Mouse (Mus musculus) CH12.LX (cell line): Measurements from ENCODE around the gene Ap1g2. TPM values are rescaled to one million over a fixed set of nuclear protein-coding genes. Genes with fewer than 3 reads are reported as not detected.

Source experiments
- DNase-seq: peaks from one replicate; pipeline ENCODE4 v3.0.0-alpha.2; 2013; ENCODE audit errors: extremely low read depth
- H3K27ac ChIP-seq: 2 replicates; pipeline ENCODE4 v1.5.1; 2012; ENCODE audit warnings: low read depth, mild to moderate bottlenecking, control low read depth, moderate library complexity; ENCODE audit not compliant: insufficient read depth
- H3K27me3 ChIP-seq: replicated peaks from 2 replicates; pipeline ENCODE3; 2012; ENCODE audit warnings: inconsistent platforms
- H3K36me3 ChIP-seq, 2 experiments: replicated peaks in 1 of 2; 2 replicates each; pipeline versions ENCODE3 to v1.6.1; 2012; ENCODE audit warnings: inconsistent platforms in 1 of 2, low read length in 1 of 2, mild to moderate bottlenecking in 1 of 2, mixed read lengths in 1 of 2, moderate library complexity in 1 of 2; ENCODE audit not compliant: control insufficient read depth in 1 of 2, insufficient read depth in 1 of 2
- H3K4me1 ChIP-seq, 2 experiments: 2 replicates each; pipeline ENCODE4 v1.6.1; 2012; ENCODE audit warnings: inconsistent platforms in 1 of 2, moderate library complexity in 1 of 2; ENCODE audit not compliant: insufficient read depth in 2 of 2, control insufficient read depth in 1 of 2
- H3K4me2 ChIP-seq: 2 replicates; pipeline ENCODE4 v1.6.1; 2012; ENCODE audit warnings: low read depth, mild to moderate bottlenecking, control low read depth; ENCODE audit not compliant: poor library complexity, insufficient read depth, severe bottlenecking
- H3K4me3 ChIP-seq, 3 experiments: fragments of 150-350 bp in 1 of 3; sonication (generic) in 1 of 3; replicated peaks in 1 of 3; 2 replicates each; pipeline versions ENCODE3 to v1.5.1; 2011 to 2012; ENCODE audit warnings: low read depth in 2 of 3, low read length in 2 of 3, mild to moderate bottlenecking in 2 of 3, moderate library complexity in 2 of 3, control low read depth in 1 of 3, improper control_type of control experiment in 1 of 3, inconsistent platforms in 1 of 3, mixed read lengths in 1 of 3; ENCODE audit not compliant: poor library complexity in 1 of 3
- H3K79me2 ChIP-seq: replicated peaks from 2 replicates; pipeline ENCODE4 v1.6.1; 2012; ENCODE audit warnings: mild to moderate bottlenecking, moderate library complexity; ENCODE audit not compliant: control insufficient read depth, poor library complexity, insufficient read depth, severe bottlenecking; ENCODE audit errors: extremely low read depth
- H3K9ac ChIP-seq: 2 replicates; pipeline ENCODE4 v1.6.1; 2012; ENCODE audit warnings: low read depth, mild to moderate bottlenecking, control low read depth, moderate library complexity; ENCODE audit not compliant: insufficient read depth
- H3K9me3 ChIP-seq: replicated peaks from 2 replicates; pipeline ENCODE3; 2012; ENCODE audit warnings: low read length, inconsistent platforms, mixed read lengths
- BHLHE40 ChIP-seq: IDR thresholded peaks from 2 replicates; pipeline ENCODE4 v1.6.1; 2011; ENCODE audit warnings: mild to moderate bottlenecking, low read depth, low read length, improper control_type of control experiment
- CHD1 ChIP-seq: IDR thresholded peaks from 2 replicates; pipeline ENCODE4 v1.6.1; 2012; ENCODE audit warnings: low read depth, low read length, improper control_type of control experiment, inconsistent platforms
- CHD2 ChIP-seq: IDR thresholded peaks from 2 replicates; pipeline ENCODE4 v1.6.1; 2011; ENCODE audit warnings: low read length, improper control_type of control experiment
- E2F4 ChIP-seq: IDR thresholded peaks from 2 replicates; pipeline ENCODE4 v1.6.1; 2011; ENCODE audit warnings: low read depth, low read length, improper control_type of control experiment; ENCODE audit not compliant: insufficient replicate concordance
- GABPA ChIP-seq: IDR thresholded peaks from 2 replicates; pipeline ENCODE4 v1.6.1; 2012; ENCODE audit warnings: low read depth, low read length, improper control_type of control experiment, inconsistent platforms; ENCODE audit not compliant: insufficient replicate concordance
- IRF4 ChIP-seq: IDR thresholded peaks from 2 replicates; pipeline ENCODE4 v1.6.1; 2014; ENCODE audit warnings: low read depth, mild to moderate bottlenecking, inconsistent platforms, low read length, improper control_type of control experiment
- JUND ChIP-seq: conservative IDR thresholded peaks from 2 replicates; pipeline ENCODE4 v1.6.1; 2011; ENCODE audit warnings: low read depth, low read length, improper control_type of control experiment
- MEF2A ChIP-seq: IDR thresholded peaks from 2 replicates; pipeline ENCODE4 v1.6.1; 2014; ENCODE audit warnings: low read depth, mild to moderate bottlenecking, inconsistent platforms, low read length, improper control_type of control experiment, borderline replicate concordance
- MYC ChIP-seq: IDR thresholded peaks from 2 replicates; pipeline ENCODE4 v1.6.1; 2011; ENCODE audit warnings: low read depth, mild to moderate bottlenecking, improper control_type of control experiment, low read length
- NELFE ChIP-seq: IDR thresholded peaks from 2 replicates; pipeline ENCODE4 v1.6.1; 2011; ENCODE audit warnings: low read depth, low read length, improper control_type of control experiment
- PAX5 ChIP-seq: IDR thresholded peaks from 2 replicates; pipeline ENCODE4 v1.6.1; 2012; ENCODE audit warnings: low read length, inconsistent platforms, mixed read lengths
- POLR2AphosphoS2 ChIP-seq: IDR thresholded peaks from 2 replicates; pipeline ENCODE4 v1.6.1; 2011; ENCODE audit warnings: low read depth, low read length, improper control_type of control experiment
- RAD21 ChIP-seq: IDR thresholded peaks from 2 replicates; pipeline ENCODE4 v1.6.1; 2011; ENCODE audit warnings: low read depth, mild to moderate bottlenecking, low read length, improper control_type of control experiment, moderate library complexity
- SIN3A ChIP-seq: IDR thresholded peaks from 2 replicates; pipeline ENCODE4 v1.6.1; 2012; ENCODE audit warnings: low read length, improper control_type of control experiment, inconsistent platforms
- SMC3 ChIP-seq: IDR thresholded peaks from 2 replicates; pipeline ENCODE4 v1.6.1; 2011; ENCODE audit warnings: low read depth, low read length, improper control_type of control experiment
- TBP ChIP-seq: conservative IDR thresholded peaks from 2 replicates; pipeline ENCODE4 v1.6.1; 2011; ENCODE audit warnings: low read depth, low read length, improper control_type of control experiment
- USF2 ChIP-seq: conservative IDR thresholded peaks from 2 replicates; pipeline ENCODE4 v1.6.1; 2011; ENCODE audit warnings: low read depth, low read length, improper control_type of control experiment
- ZC3H11A ChIP-seq: IDR thresholded peaks from 2 replicates; pipeline ENCODE4 v1.6.1; 2012; ENCODE audit warnings: low read depth, mild to moderate bottlenecking, inconsistent platforms, low read length, improper control_type of control experiment
- ZKSCAN1 ChIP-seq: IDR thresholded peaks from 2 replicates; pipeline ENCODE4 v1.6.1; 2012; ENCODE audit warnings: low read depth, inconsistent platforms, low read length, improper control_type of control experiment, borderline replicate concordance
- ZMIZ1 ChIP-seq: IDR thresholded peaks from 2 replicates; pipeline ENCODE4 v1.6.1; 2012; ENCODE audit warnings: low read depth, mild to moderate bottlenecking, inconsistent platforms, low read length, improper control_type of control experiment
- dilution Hi-C: fragments of 300-500 bp; cut with MboI; formaldehyde crosslinking; loops from 2 replicates; pipeline ENCODE4 v1.14.3; 2020; ENCODE audit warnings: low sequenced_read_pairs; ENCODE audit not compliant: extremely low pct_unique_long_range_greater_than_20kb, extremely low pct_ligation_motif_present
- in situ Hi-C: fragments of 300-500 bp; cut with MboI; formaldehyde crosslinking; loops from 3 replicates; pipeline ENCODE4 v1.14.3; 2019; ENCODE audit warnings: low sequenced_read_pairs, low pct_ligation_motif_present, low pct_unique_long_range_greater_than_20kb, mixed read lengths
- polyA plus RNA-seq: library from polyadenylated mRNA; unstranded; fragments of >175 nt; gene quantifications from 2 replicates; pipeline ENCODE4 v1.2.1, GENCODE M21; 2012; ENCODE audit warnings: low read depth; ENCODE audit not compliant: insufficient read length
- total RNA-seq, 2 experiments: library from RNA; depleted of rRNA; stranded (reverse); fragments of 300-350 nt in 1 of 2; fragments of >200 nt in 1 of 2; gene quantifications; 2 replicates each; pipeline ENCODE4 v1.2.3; 2012 to 2014

The Ap1g2 gene
- total and polyA plus RNA-seq, 3 experiments: 18.3 to 64.8 (median 28.5) TPM

- in situ Hi-C loops (no loop called here), dilution Hi-C loops (no loop called here)
- TF ChIP-seq RAD21 (no peak), SIN3A (no peak), ZKSCAN1 (no peak), MYC (no peak), USF2 (no peak), SMC3 (no peak), ZC3H11A (no peak), JUND (no peak), TBP (no peak), PAX5 (no peak), CHD1 (no peak), CHD2 (no peak), IRF4 (no peak), E2F4 (no peak), NELFE (no peak), MEF2A (no peak), BHLHE40 (no peak), GABPA (no peak), ZMIZ1 (no peak)
- Histone ChIP-seq H3K36me3 (no peaks in the 10 kb centered on the region), H3K4me2 (no peak overlapping the region), H3K4me1 (peaks cover 0 to 4% of the 10 kb centered on the region in 2 experiments; a peak in 1 of 4 replicates), H3K79me2 (no peaks in the 10 kb centered on the region), H3K4me3 (no peak overlapping the region), H3K9ac (no peak overlapping the region), H3K9me3 (no peaks in the 10 kb centered on the region), H3K27me3 (peaks cover 36% of the 10 kb centered on the region), H3K27ac (no peak overlapping the region)
- no peak for DNase-seq
Observed at GRCm38 (mm10) chr14:55053050-55053449, 53.3 kb downstream of the Ap1g2 start.

GRCm38 (mm10) chr14:55052496-55052895 is 53.9 kb downstream of the Ap1g2 start:
- Histone ChIP-seq H3K9ac (no peak overlapping the region), H3K4me3 (no peak overlapping the region)
- in situ Hi-C loops: no loop called here

More at GRCm38 (mm10) chr14:55052496-55052895, 53.9 kb downstream of the Ap1g2 start:
- no peak for DNase-seq
- Histone ChIP-seq H3K4me2 (no peak overlapping the region), H3K9me3 (no peaks in the 10 kb centered on the region), H3K4me1 (peaks cover 0 to 4% of the 10 kb centered on the region in 2 experiments; a peak in 1 of 4 replicates), H3K79me2 (no peaks in the 10 kb centered on the region), H3K27ac (no peak overlapping the region), H3K36me3 (no peaks in the 10 kb centered on the region), H3K27me3 (peaks cover 34% of the 10 kb centered on the region)
- no peak for TF ChIP-seq POLR2AphosphoS2
- no peak for TF ChIP-seq SIN3A
- no peak for TF ChIP-seq USF2
- dilution Hi-C loops: no loop called here

Other genes starting within 250 kb of the Ap1g2 start
- 2.3 and 3.7 TPM in 2 replicates for gene Homez, start 235.6 kb downstream of the Ap1g2 start, total RNA-seq (2012; rRNA removed)
- gene Homez, start 235.6 kb downstream of the Ap1g2 start, total RNA-seq (2014; rRNA removed): 3.5 TPM in 2 replicates
- 2.3 and 7.2 TPM in 2 replicates for gene Homez, start 235.6 kb downstream of the Ap1g2 start, polyA plus RNA-seq
- 1.3 and 1.6 TPM in 2 replicates for gene Ppp1r3e, start 229.0 kb downstream of the Ap1g2 start, total RNA-seq (2012; rRNA removed)
- gene Ppp1r3e, start 229.0 kb downstream of the Ap1g2 start, total RNA-seq (2014; rRNA removed): 0.51 and 0.55 TPM in 2 replicates
- gene Ppp1r3e, start 229.0 kb downstream of the Ap1g2 start, polyA plus RNA-seq: 1.2 and 1.4 TPM in 2 replicates
- 4.8 and 6.2 TPM in 2 replicates for gene Bcl2l2, start 223.2 kb downstream of the Ap1g2 start, total RNA-seq (2012; rRNA removed)
- gene Bcl2l2, start 223.2 kb downstream of the Ap1g2 start, total RNA-seq (2014; rRNA removed): 0.32 and 0.50 TPM in 2 replicates
- 0.46 and 0.76 TPM in 2 replicates for gene Bcl2l2, start 223.2 kb downstream of the Ap1g2 start, polyA plus RNA-seq
- 0.13 TPM in 1 of 2 replicates, not detected in the other for gene Gm20521, start 223.2 kb downstream of the Ap1g2 start, total RNA-seq (2012; rRNA removed)
- not detected in 2 replicates for gene Gm20521, start 223.2 kb downstream of the Ap1g2 start, total RNA-seq (2014; rRNA removed)
- gene Gm20521, start 223.2 kb downstream of the Ap1g2 start, polyA plus RNA-seq: not detected in 2 replicates
- gene Pabpn1, start 214.1 kb downstream of the Ap1g2 start, total RNA-seq (2012; rRNA removed): 56.8 and 73.7 TPM in 2 replicates
- gene Pabpn1, start 214.1 kb downstream of the Ap1g2 start, total RNA-seq (2014; rRNA removed): 85.5 and 88.0 TPM in 2 replicates
- gene Pabpn1, start 214.1 kb downstream of the Ap1g2 start, polyA plus RNA-seq: 275 and 302 TPM in 2 replicates
- gene Slc22a17, start 193.5 kb downstream of the Ap1g2 start, total RNA-seq (2012; rRNA removed): 0.71 and 1.1 TPM in 2 replicates
- 0.04 and 0.16 TPM in 2 replicates for gene Slc22a17, start 193.5 kb downstream of the Ap1g2 start, total RNA-seq (2014; rRNA removed)
- gene Slc22a17, start 193.5 kb downstream of the Ap1g2 start, polyA plus RNA-seq: 0.15 and 0.34 TPM in 2 replicates
- gene Efs, start 180.5 kb downstream of the Ap1g2 start, total RNA-seq (2012; rRNA removed): not detected in 2 replicates
- not detected in 2 replicates for gene Efs, start 180.5 kb downstream of the Ap1g2 start, total RNA-seq (2014; rRNA removed)
- gene Efs, start 180.5 kb downstream of the Ap1g2 start, polyA plus RNA-seq: not detected in 2 replicates
- not detected in 2 replicates for gene Il25, start 173.9 kb downstream of the Ap1g2 start, total RNA-seq (2012; rRNA removed)
- not detected in 2 replicates for gene Il25, start 173.9 kb downstream of the Ap1g2 start, total RNA-seq (2014; rRNA removed)
- not detected in 2 replicates for gene Il25, start 173.9 kb downstream of the Ap1g2 start, polyA plus RNA-seq
- gene Cmtm5, start 170.3 kb downstream of the Ap1g2 start, total RNA-seq (2012; rRNA removed): not detected in 2 replicates
- gene Cmtm5, start 170.3 kb downstream of the Ap1g2 start, total RNA-seq (2014; rRNA removed): not detected in 2 replicates
- not detected in 2 replicates for gene Cmtm5, start 170.3 kb downstream of the Ap1g2 start, polyA plus RNA-seq
- gene Myh6, start 139.7 kb downstream of the Ap1g2 start, total RNA-seq (2012; rRNA removed): 0.21 and 0.98 TPM in 2 replicates
- gene Myh6, start 139.7 kb downstream of the Ap1g2 start, total RNA-seq (2014; rRNA removed): 0.04 and 0.16 TPM in 2 replicates
- 1.3 and 1.5 TPM in 2 replicates for gene Myh6, start 139.7 kb downstream of the Ap1g2 start, polyA plus RNA-seq
- not detected in 2 replicates for gene Gm17428, start 129.7 kb downstream of the Ap1g2 start, total RNA-seq (2012; rRNA removed)
- not detected in 2 replicates for gene Gm17428, start 129.7 kb downstream of the Ap1g2 start, total RNA-seq (2014; rRNA removed)
- not detected in 2 replicates for gene Gm17428, start 129.7 kb downstream of the Ap1g2 start, polyA plus RNA-seq
- 0.08 TPM in 2 replicates for gene Myh7, start 112.0 kb downstream of the Ap1g2 start, total RNA-seq (2012; rRNA removed)
- not detected in 2 replicates for gene Myh7, start 112.0 kb downstream of the Ap1g2 start, total RNA-seq (2014; rRNA removed)
- 0.57 TPM in 1 of 2 replicates, not detected in the other for gene Myh7, start 112.0 kb downstream of the Ap1g2 start, polyA plus RNA-seq
- 77.9 and 90.7 TPM in 2 replicates for gene Ngdn, start 91.1 kb downstream of the Ap1g2 start, total RNA-seq (2012; rRNA removed)
- gene Ngdn, start 91.1 kb downstream of the Ap1g2 start, total RNA-seq (2014; rRNA removed): 111 and 128 TPM in 2 replicates
- gene Ngdn, start 91.1 kb downstream of the Ap1g2 start, polyA plus RNA-seq: 75.4 and 79.0 TPM in 2 replicates
- gene Zfhx2, start 14.3 kb downstream of the Ap1g2 start, total RNA-seq (2012; rRNA removed): 0.34 and 0.59 TPM in 2 replicates
- gene Zfhx2, start 14.3 kb downstream of the Ap1g2 start, total RNA-seq (2014; rRNA removed): 0.03 and 0.07 TPM in 2 replicates
- 0.29 and 0.30 TPM in 2 replicates for gene Zfhx2, start 14.3 kb downstream of the Ap1g2 start, polyA plus RNA-seq
- gene Thtpa, start 11.8 kb downstream of the Ap1g2 start, total RNA-seq (2012; rRNA removed): 3.7 and 4.0 TPM in 2 replicates
- 9.0 and 9.4 TPM in 2 replicates for gene Thtpa, start 11.8 kb downstream of the Ap1g2 start, total RNA-seq (2014; rRNA removed)
- gene Thtpa, start 11.8 kb downstream of the Ap1g2 start, polyA plus RNA-seq: 5.5 and 6.7 TPM in 2 replicates
- gene Jph4, start 10.3 kb upstream of the Ap1g2 start, total RNA-seq (2012; rRNA removed): not detected in 2 replicates
- gene Jph4, start 10.3 kb upstream of the Ap1g2 start, total RNA-seq (2014; rRNA removed): not detected in 2 replicates
- gene Jph4, start 10.3 kb upstream of the Ap1g2 start, polyA plus RNA-seq: not detected in 2 replicates
- not detected in 2 replicates for gene Dhrs2, start 115.4 kb upstream of the Ap1g2 start, total RNA-seq (2012; rRNA removed)
- gene Dhrs2, start 115.4 kb upstream of the Ap1g2 start, total RNA-seq (2014; rRNA removed): not detected in 2 replicates
- not detected in 2 replicates for gene Dhrs2, start 115.4 kb upstream of the Ap1g2 start, polyA plus RNA-seq